Mouse (Mus musculus): Measurements from ENCODE around the gene Ace2. TPM values are rescaled to one million over a fixed set of nuclear protein-coding genes. Genes with fewer than 3 reads are reported as not detected.

Ace2 gene
- polyA plus RNA-seq, 1 experiment = not detected

GRCm38 (mm10) chrX:164171034-164171433 lies 31.9 kb downstream of the Ace2 start:
- Histone ChIP-seq H3K36me3 (ENCODE audit: control insufficient read depth, insufficient read depth, low read length, poor library complexity, severe bottlenecking) (no peaks in the 10 kb centered on the region), H3K4me3 (ENCODE audit: low read depth, low read length) (no peak overlapping the region), H3K27ac (ENCODE audit: insufficient read depth, low read length) (no peak overlapping the region), H3K27me3 (ENCODE audit: control insufficient read depth, insufficient read depth, low read length, poor library complexity, severe bottlenecking) (no peaks in the 10 kb centered on the region), H3K9me3 (replicated peaks; ENCODE audit: control insufficient read depth, insufficient read depth, low read length, poor library complexity, severe bottlenecking) (no peaks in the 10 kb centered on the region), H3K4me1 (ENCODE audit: control insufficient read depth, insufficient read depth, low read length) (no peaks in the 10 kb centered on the region), H3K9ac (ENCODE audit: low read depth, poor library complexity, severe bottlenecking) (no peak overlapping the region)
- TF ChIP-seq CTCF (IDR thresholded peaks at IDR 0.05; ENCODE audit: low read depth, low read length) = no peak
- no peak for TF ChIP-seq POLR2A (IDR thresholded peaks at IDR 0.05; ENCODE audit: insufficient read depth, low read length)
- TF ChIP-seq EP300 (IDR thresholded peaks at IDR 0.05; ENCODE audit: insufficient read depth, low read depth, low read length) = no peak

- Histone ChIP-seq H3K4me3 (ENCODE audit: low read depth, low read length) (no peak overlapping the region), H3K36me3 (ENCODE audit: control insufficient read depth, insufficient read depth, low read length, poor library complexity, severe bottlenecking) (no peaks in the 10 kb centered on the region), H3K4me1 (ENCODE audit: control insufficient read depth, insufficient read depth, low read length) (no peaks in the 10 kb centered on the region), H3K27me3 (ENCODE audit: control insufficient read depth, insufficient read depth, low read length, poor library complexity, severe bottlenecking) (no peaks in the 10 kb centered on the region), H3K9ac (ENCODE audit: low read depth, poor library complexity, severe bottlenecking) (no peak overlapping the region), H3K27ac (ENCODE audit: insufficient read depth, low read length) (no peak overlapping the region), H3K9me3 (replicated peaks; ENCODE audit: control insufficient read depth, insufficient read depth, low read length, poor library complexity, severe bottlenecking) (no peaks in the 10 kb centered on the region)
- TF ChIP-seq POLR2A (IDR thresholded peaks at IDR 0.05; ENCODE audit: insufficient read depth, low read length) (no peak), CTCF (IDR thresholded peaks at IDR 0.05; ENCODE audit: low read depth, low read length) (no peak), EP300 (IDR thresholded peaks at IDR 0.05; ENCODE audit: insufficient read depth, low read depth, low read length) (no peak)
Measured at GRCm38 (mm10) chrX:164173880-164174279, 34.7 kb downstream of the Ace2 start.

- Histone ChIP-seq H3K4me3 (ENCODE audit: low read depth, low read length) (no peak overlapping the region), H3K9ac (ENCODE audit: low read depth, poor library complexity, severe bottlenecking) (no peak overlapping the region), H3K9me3 (replicated peaks; ENCODE audit: control insufficient read depth, insufficient read depth, low read length, poor library complexity, severe bottlenecking) (no peaks in the 10 kb centered on the region), H3K4me1 (ENCODE audit: control insufficient read depth, insufficient read depth, low read length) (no peaks in the 10 kb centered on the region), H3K27ac (ENCODE audit: insufficient read depth, low read length) (no peak overlapping the region), H3K27me3 (ENCODE audit: control insufficient read depth, insufficient read depth, low read length, poor library complexity, severe bottlenecking) (no peaks in the 10 kb centered on the region), H3K36me3 (ENCODE audit: control insufficient read depth, insufficient read depth, low read length, poor library complexity, severe bottlenecking) (no peaks in the 10 kb centered on the region)
- no peak for TF ChIP-seq EP300 (IDR thresholded peaks at IDR 0.05; ENCODE audit: insufficient read depth, low read depth, low read length)
- TF ChIP-seq CTCF (IDR thresholded peaks at IDR 0.05; ENCODE audit: low read depth, low read length) = no peak
- no peak for TF ChIP-seq POLR2A (IDR thresholded peaks at IDR 0.05; ENCODE audit: insufficient read depth, low read length)
Measured at GRCm38 (mm10) chrX:164175311-164175710, 36.2 kb downstream of the Ace2 start.

GRCm38 (mm10) chrX:164175780-164176179 lies 36.6 kb downstream of the Ace2 start:
- TF ChIP-seq POLR2A (IDR thresholded peaks at IDR 0.05; ENCODE audit: insufficient read depth, low read length) (no peak), CTCF (IDR thresholded peaks at IDR 0.05; ENCODE audit: low read depth, low read length) (no peak), EP300 (IDR thresholded peaks at IDR 0.05; ENCODE audit: insufficient read depth, low read depth, low read length) (no peak)
- Histone ChIP-seq H3K36me3 (ENCODE audit: control insufficient read depth, insufficient read depth, low read length, poor library complexity, severe bottlenecking) (no peaks in the 10 kb centered on the region), H3K4me1 (ENCODE audit: control insufficient read depth, insufficient read depth, low read length) (no peaks in the 10 kb centered on the region), H3K27me3 (ENCODE audit: control insufficient read depth, insufficient read depth, low read length, poor library complexity, severe bottlenecking) (no peaks in the 10 kb centered on the region), H3K9me3 (replicated peaks; ENCODE audit: control insufficient read depth, insufficient read depth, low read length, poor library complexity, severe bottlenecking) (no peaks in the 10 kb centered on the region), H3K9ac (ENCODE audit: low read depth, poor library complexity, severe bottlenecking) (no peak overlapping the region), H3K4me3 (ENCODE audit: low read depth, low read length) (no peak overlapping the region), H3K27ac (ENCODE audit: insufficient read depth, low read length) (no peak overlapping the region)

- Histone ChIP-seq H3K4me3 (ENCODE audit: low read depth, low read length) (no peak overlapping the region), H3K27ac (ENCODE audit: insufficient read depth, low read length) (no peak overlapping the region), H3K27me3 (ENCODE audit: control insufficient read depth, insufficient read depth, low read length, poor library complexity, severe bottlenecking) (no peaks in the 10 kb centered on the region), H3K36me3 (ENCODE audit: control insufficient read depth, insufficient read depth, low read length, poor library complexity, severe bottlenecking) (no peaks in the 10 kb centered on the region), H3K4me1 (ENCODE audit: control insufficient read depth, insufficient read depth, low read length) (no peaks in the 10 kb centered on the region), H3K9ac (ENCODE audit: low read depth, poor library complexity, severe bottlenecking) (no peak overlapping the region), H3K9me3 (replicated peaks; ENCODE audit: control insufficient read depth, insufficient read depth, low read length, poor library complexity, severe bottlenecking) (no peaks in the 10 kb centered on the region)
- TF ChIP-seq EP300 (IDR thresholded peaks at IDR 0.05; ENCODE audit: insufficient read depth, low read depth, low read length) (no peak), POLR2A (IDR thresholded peaks at IDR 0.05; ENCODE audit: insufficient read depth, low read length) (no peak), CTCF (IDR thresholded peaks at IDR 0.05; ENCODE audit: low read depth, low read length) (no peak)
Measured at GRCm38 (mm10) chrX:164178856-164179255, 39.7 kb downstream of the Ace2 start.

- no peaks in the 10 kb centered on the region for H3K9me3 ChIP-seq (replicated peaks; ENCODE audit: control insufficient read depth, insufficient read depth, low read length, poor library complexity, severe bottlenecking)
- H3K27me3 ChIP-seq (ENCODE audit: control insufficient read depth, insufficient read depth, low read length, poor library complexity, severe bottlenecking) = no peaks in the 10 kb centered on the region
- TF ChIP-seq POLR2A (IDR thresholded peaks at IDR 0.05; ENCODE audit: insufficient read depth, low read length) (no peak), EP300 (IDR thresholded peaks at IDR 0.05; ENCODE audit: insufficient read depth, low read depth, low read length) (no peak), CTCF (IDR thresholded peaks at IDR 0.05; ENCODE audit: low read depth, low read length) (no peak)
Measured at GRCm38 (mm10) chrX:164179746-164180145, 40.6 kb downstream of the Ace2 start.

More at GRCm38 (mm10) chrX:164179746-164180145, 40.6 kb downstream of the Ace2 start:
- no peak overlapping the region for H3K4me3 ChIP-seq (ENCODE audit: low read depth, low read length)
- H3K4me1 ChIP-seq (ENCODE audit: control insufficient read depth, insufficient read depth, low read length) = no peaks in the 10 kb centered on the region
- no peak overlapping the region for H3K27ac ChIP-seq (ENCODE audit: insufficient read depth, low read length)
- no peaks in the 10 kb centered on the region for H3K36me3 ChIP-seq (ENCODE audit: control insufficient read depth, insufficient read depth, low read length, poor library complexity, severe bottlenecking)
- no peak overlapping the region for H3K9ac ChIP-seq (ENCODE audit: low read depth, poor library complexity, severe bottlenecking)
